ENCODE assay signal across 10 mouse cellular contexts in the genomic region with DNA sequence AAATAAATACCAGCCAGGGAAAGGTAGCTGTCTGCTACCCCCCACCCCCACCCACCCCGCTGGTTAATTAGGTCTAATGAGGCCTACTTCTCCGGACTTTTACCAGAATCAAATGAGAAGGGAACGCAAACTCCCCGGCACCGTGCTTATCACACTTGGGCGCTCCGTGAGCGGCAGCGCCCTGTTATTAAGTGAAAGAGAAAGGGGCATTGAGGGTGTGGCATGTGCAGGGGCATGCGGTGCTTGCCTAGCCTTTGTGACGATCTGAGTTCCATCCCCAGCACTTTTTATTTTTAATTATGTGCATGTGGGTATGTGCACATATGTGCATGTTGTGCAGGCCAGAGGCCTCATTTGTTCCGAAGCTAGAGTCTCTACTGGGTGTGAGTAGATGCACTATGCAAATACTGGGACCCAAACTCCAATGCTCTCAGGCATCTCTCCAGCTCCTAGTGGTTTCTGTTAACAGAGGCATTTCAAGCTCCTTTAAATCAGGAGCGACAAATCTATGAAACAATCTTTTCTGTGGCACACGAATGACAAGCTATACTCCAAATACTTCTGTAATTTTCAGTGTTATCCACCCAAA. TPM values are rescaled to one million over a fixed set of nuclear protein-coding genes. Genes with fewer than 3 reads are reported as not detected.
DNase-seq lines count a peak whose midpoint lies in the region; ATAC-seq and TF ChIP-seq lines count a peak whose summit lies in the region.
"Had no signal": no experiment of that assay in that cellular context is flagged by ENCODE, and none has a peak within 500 bp of the region (broad histone marks: within the 10 kb centered on the region; RNA-seq: fewer than 3 reads in every experiment).

No protein-coding gene starts in this region.

- DNase-seq in kidney, postnatal 0 days (ENCODE audit: low spot score) = no peak
- DNase-seq in kidney, adult 18-20 months = no peak
- DNase-seq in MEL (ENCODE audit: low read depth, low spot score) = peak; percentile 75
- no peak for DNase-seq in thymus, postnatal 36 days
- no peak for DNase-seq in adrenal gland, postnatal 4 days (ENCODE audit: low spot score in 2 of 2)
- DNase-seq in left cerebral cortex, postnatal 4 days = no peak
- DNase-seq: cerebellum, postnatal 25 days had no signal

- TF ChIP-seq POLR2A in MEL (IDR thresholded peaks at IDR 0.05; ENCODE audit: control insufficient read depth in 1 of 2, insufficient read depth in 1 of 2, low read depth in 1 of 2, low read length in 2 of 2, poor library complexity in 1 of 2) = no peak
- TF ChIP-seq POLR2A in bone marrow macrophage, adult 2 months (IDR thresholded peaks at IDR 0.05; ENCODE audit: borderline replicate concordance, low read depth, low read length) = no peak

- no peaks in the 10 kb centered on the region for H3K27me3 ChIP-seq in kidney, postnatal 0 days (ENCODE audit: insufficient read depth, low read length)
- no peaks in the 10 kb centered on the region for H3K27me3 ChIP-seq in MEL (ENCODE audit: control insufficient read depth in 1 of 2, insufficient read depth in 2 of 2, low read length in 2 of 2)
- no peaks in the 10 kb centered on the region for H3K27me3 ChIP-seq in limb, embryonic 15.5 days

- H3K4me1 ChIP-seq in kidney, postnatal 0 days (replicated peaks; ENCODE audit: insufficient read depth, low read length) = peaks cover 18% of the 10 kb centered on the region
- H3K4me1 ChIP-seq in MEL (ENCODE audit: control insufficient read depth in 1 of 2, insufficient read depth in 2 of 2, low read length in 2 of 2) = peaks cover 0 to 9% of the 10 kb centered on the region in 2 experiments; a peak in 2 of 4 replicates
- H3K4me1 ChIP-seq in bone marrow macrophage, adult 2 months (ENCODE audit: control insufficient read depth, insufficient read depth, low read length) = peaks cover 24% of the 10 kb centered on the region
- H3K4me1 ChIP-seq in limb, embryonic 15.5 days = peaks cover 15% of the 10 kb centered on the region

- H3K4me3 ChIP-seq in kidney, postnatal 0 days (replicated peaks; ENCODE audit: low read depth, low read length) = no peak overlapping the region
- peak overlapping the region; percentile 57 to 68 for H3K4me3 ChIP-seq in MEL (ENCODE audit: control insufficient read depth in 1 of 2, insufficient read depth in 1 of 2, low read depth in 2 of 2, low read length in 2 of 2)
- no peak overlapping the region for H3K4me3 ChIP-seq in bone marrow macrophage, adult 2 months (ENCODE audit: insufficient read depth, low read length)
- H3K4me3 ChIP-seq in limb, embryonic 15.5 days = no peak overlapping the region

- no peak for ATAC-seq in kidney, postnatal 0 days (replicated peaks; ENCODE audit: low FRiP score, low read depth)
- ATAC-seq in limb, embryonic 15.5 days (ENCODE audit: insufficient number of reproducible peaks, low FRiP score, low TSS enrichment, low read depth) = no peak

- no peak for TF ChIP-seq EP300 in MEL (IDR thresholded peaks at IDR 0.05; ENCODE audit: low read depth in 1 of 2, low read length in 2 of 2)

- intact Hi-C loops in left cerebral cortex, postnatal 4 days (cut with DNase I) = no loop called here

- no peak for TF ChIP-seq CTCF in kidney, postnatal 0 days (IDR thresholded peaks at IDR 0.05; ENCODE audit: low read depth)
- no peak for TF ChIP-seq CTCF in MEL (IDR thresholded peaks at IDR 0.05 in 2 of 3, conservative IDR thresholded peaks at IDR 0.05 in 1 of 3; ENCODE audit: control insufficient read depth in 1 of 3, insufficient read depth in 1 of 3, low read depth in 2 of 3, low read length in 3 of 3, poor library complexity in 1 of 3, severe bottlenecking in 1 of 3)
- TF ChIP-seq CTCF in bone marrow macrophage, adult 2 months (IDR thresholded peaks at IDR 0.05; ENCODE audit: low read depth, low read length) = no peak

- peaks cover 3% of the 10 kb centered on the region; the same call in 1 of the 2 replicates for H3K9me3 ChIP-seq in kidney, postnatal 0 days (replicated peaks; ENCODE audit: low read length)
- H3K9me3 ChIP-seq in MEL (replicated peaks; ENCODE audit: insufficient read depth, low read length) = no peaks in the 10 kb centered on the region
- H3K9me3 ChIP-seq in limb, embryonic 15.5 days = no peaks in the 10 kb centered on the region

- no peaks in the 10 kb centered on the region; the same call in 1 of the 2 replicates for H3K79me2 ChIP-seq in MEL (ENCODE audit: control insufficient read depth, insufficient read depth, low read length, poor library complexity)

- 56% methylated on average over 14 of the region's 14 CpGs for WGBS in kidney, postnatal 0 days
- WGBS in limb, embryonic 15.5 days = 65% methylated on average over 14 of the region's 14 CpGs

- H3K9ac ChIP-seq in kidney, postnatal 0 days (ENCODE audit: low read depth, low read length) = no peak overlapping the region
- H3K9ac ChIP-seq in MEL (ENCODE audit: control insufficient read depth, low read depth, low read length, poor library complexity, severe bottlenecking) = peak overlapping the region; percentile 71
- H3K9ac ChIP-seq in limb, embryonic 15.5 days = no peak overlapping the region

- TF ChIP-seq RAD21 in MEL (IDR thresholded peaks at IDR 0.05; ENCODE audit: low read depth, low read length) = no peak

- no peak overlapping the region for H3K4me2 ChIP-seq in kidney, postnatal 0 days (ENCODE audit: low read length)
- no peak overlapping the region for H3K4me2 ChIP-seq in limb, embryonic 15.5 days

- H3K27ac ChIP-seq in kidney, postnatal 0 days = peak overlapping the region; percentile 66
- H3K27ac ChIP-seq in MEL (ENCODE audit: control insufficient read depth, low read depth, low read length) = peak overlapping the region; percentile 54
- peak overlapping the region; percentile 58 for H3K27ac ChIP-seq in bone marrow macrophage, adult 2 months (ENCODE audit: insufficient read depth, low read depth, low read length)
- 0 out of 2 replicates have a peak overlapping the region, but pooled peaks have one; percentile 50 for H3K27ac ChIP-seq in limb, embryonic 15.5 days

- no peaks in the 10 kb centered on the region for H3K36me3 ChIP-seq in kidney, postnatal 0 days (ENCODE audit: insufficient read depth, low read length)
- H3K36me3 ChIP-seq in MEL (ENCODE audit: control insufficient read depth in 1 of 2, insufficient read depth in 2 of 2, low read length in 2 of 2) = peaks cover 0 to 5% of the 10 kb centered on the region in 2 experiments; a peak in 1 of 4 replicates
- no peaks in the 10 kb centered on the region for H3K36me3 ChIP-seq in limb, embryonic 15.5 days
- H3K36me3 ChIP-seq: G1E had no signal

TF ChIP-seq in MEL, 35 proteins besides CTCF, POLR2A, EP300 and RAD21:
- no peak for TF ChIP-seq TAL1 (IDR thresholded peaks at IDR 0.05; ENCODE audit: low read length)
- peak; percentile 44; the same call in 1 of the 2 replicates for TF ChIP-seq MYC (IDR thresholded peaks at IDR 0.05; ENCODE audit: low read depth, low read length)

RNA-seq across cellular contexts. Expression of gene Peli1, which starts 57.8 kb away (rescaled TPM):
- polyA plus RNA-seq in kidney, postnatal 0 days (2015; fragmentation: Nextera tagmentation; extraction: Ambion mirVana) = 40.2 and 40.5 TPM in 2 replicates
- 7.5 and 7.9 TPM in 2 replicates for total RNA-seq in MEL (2012; rRNA removed)
- 10 to 100 TPM in 1 of 2 experiments, not detected in 1; 11.6 TPM for polyA plus RNA-seq in MEL (2012; ENCODE audit: insufficient read depth in 1 of 2, insufficient read length in 2 of 2, low read depth in 1 of 2, low replicate concordance in 2 of 2, missing spikeins in 1 of 2)
- polyA plus RNA-seq in bone marrow macrophage, adult 2 months (2012; ENCODE audit: insufficient read depth, insufficient read length, missing spikeins) = 28.2 and 30.8 TPM in 2 replicates
- polyA plus RNA-seq in limb, embryonic 15.5 days (2015; fragmentation: Nextera tagmentation; extraction: Ambion mirVana) = 33.8 and 38.5 TPM in 2 replicates
- 10 to 100 TPM; 25.7 to 28.1 TPM for total RNA-seq in adrenal gland, postnatal 4 days (2021)
- 10 to 100 TPM; 69.3 to 72.1 TPM for total RNA-seq in left cerebral cortex, postnatal 4 days (2021)

Comparison
In these comparisons a context has a peak if more than half of its experiments do, and no peak if none do; other contexts are left out.
1. H3K4me3 ChIP-seq: peak in MEL (2 of 2); none in kidney, postnatal 0 days (single experiment), bone marrow macrophage, adult 2 months (single experiment) and limb, embryonic 15.5 days (single experiment).
2. Peak in every context shown above with its lines, with median percentiles within 50 percentile points of each other: H3K27ac ChIP-seq.